Mouse (Mus musculus): ENCODE measurements around the gene D17Wsu92e.

The D17Wsu92e gene

DNA sequence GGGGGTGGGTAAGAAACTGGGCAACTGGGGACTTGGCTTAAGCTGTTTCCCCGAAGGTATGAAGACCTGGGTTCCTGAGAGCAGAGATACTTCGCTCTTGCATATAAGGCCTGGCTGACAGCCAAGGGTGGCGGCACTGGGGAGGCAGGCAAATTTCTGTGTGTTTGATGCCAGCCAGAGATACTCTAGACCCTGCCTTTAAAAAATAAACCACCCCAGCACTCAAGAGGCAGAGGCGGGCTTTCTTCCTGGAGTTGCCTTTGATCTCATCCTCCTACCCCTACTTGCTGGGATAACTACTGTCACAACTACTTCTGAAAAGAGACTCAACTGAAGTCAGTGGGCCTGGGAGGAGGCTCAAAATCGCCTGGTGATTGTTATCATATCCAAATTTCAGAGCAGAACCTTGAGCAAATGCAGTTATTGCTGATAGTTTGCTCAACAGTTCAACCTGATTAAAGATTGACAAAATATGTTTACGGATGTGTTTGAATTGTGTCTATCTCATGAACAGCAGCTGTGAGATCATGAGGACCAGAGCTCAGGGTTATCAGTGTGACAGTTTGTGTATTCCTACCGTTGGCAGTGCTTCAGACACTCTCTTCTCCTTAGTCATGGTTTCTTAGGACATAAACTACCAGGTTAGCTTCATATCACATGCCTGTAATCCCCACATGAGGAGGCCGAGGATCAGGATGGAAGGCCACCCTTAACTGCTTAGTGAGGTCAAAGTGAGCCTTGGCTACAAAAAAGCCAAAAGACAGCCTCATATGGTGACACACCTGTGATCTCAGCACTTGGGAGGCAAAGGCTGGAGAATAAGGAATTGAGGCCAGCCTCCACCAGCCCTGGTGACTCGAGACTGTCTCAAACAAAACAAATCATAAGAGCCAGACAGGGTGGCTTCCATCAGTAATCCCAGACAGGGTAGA, 1.2 kb upstream of the D17Wsu92e start:
- peak; percentile 34 for DNase-seq

- DNase-seq, result peak; percentile 61
These were observed 379 bp downstream of the D17Wsu92e start for GRCm38 (mm10) chr17:27819971-27820567.

DNA sequence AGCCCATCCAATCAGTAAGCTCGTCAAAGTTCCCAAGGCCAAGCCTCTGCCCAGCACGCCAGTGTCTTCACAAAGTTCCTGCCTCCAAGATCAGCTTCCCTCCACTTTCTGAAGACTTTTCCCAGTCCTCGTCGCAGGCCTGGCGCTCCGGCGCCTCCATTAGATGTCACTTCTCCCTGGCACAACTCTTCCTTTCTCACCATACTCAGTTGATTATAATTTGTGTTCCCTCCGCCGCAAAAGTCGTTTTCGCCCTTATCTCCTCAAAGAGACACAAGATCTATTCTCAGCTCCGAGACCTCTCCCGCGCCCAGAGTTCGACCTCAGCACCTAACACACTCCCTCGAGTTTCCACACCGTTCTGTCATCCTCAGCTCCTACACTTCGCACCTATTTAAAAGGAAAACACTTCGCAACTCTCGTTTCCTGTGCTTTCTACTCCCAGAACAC, 902 bp downstream of the D17Wsu92e start:
- peak; percentile 22 for DNase-seq

DNA sequence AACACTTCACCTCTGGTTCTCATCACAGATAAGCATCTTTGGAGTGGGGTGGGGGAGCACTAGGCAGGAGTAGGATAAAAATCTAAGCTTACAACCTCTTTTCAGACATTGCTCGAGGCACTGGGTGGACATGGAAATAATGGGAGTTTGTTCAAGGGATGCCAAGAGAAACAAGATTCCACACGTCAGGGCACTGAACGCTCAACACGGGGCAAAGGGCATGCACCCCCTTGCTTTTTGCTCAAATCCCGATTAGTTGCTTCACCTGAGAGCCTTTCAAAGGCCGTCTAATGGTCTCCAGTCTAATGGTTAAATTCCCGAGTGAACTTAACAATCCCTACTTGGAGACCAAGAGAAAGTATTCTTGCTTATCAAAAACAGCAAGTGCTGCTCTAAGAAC, 1.4 kb downstream of the D17Wsu92e start:
- no peak for DNase-seq

GRCm38 (mm10) chr17:27814606-27815005, 5.8 kb downstream of the D17Wsu92e start:
- no peak for DNase-seq

DNA sequence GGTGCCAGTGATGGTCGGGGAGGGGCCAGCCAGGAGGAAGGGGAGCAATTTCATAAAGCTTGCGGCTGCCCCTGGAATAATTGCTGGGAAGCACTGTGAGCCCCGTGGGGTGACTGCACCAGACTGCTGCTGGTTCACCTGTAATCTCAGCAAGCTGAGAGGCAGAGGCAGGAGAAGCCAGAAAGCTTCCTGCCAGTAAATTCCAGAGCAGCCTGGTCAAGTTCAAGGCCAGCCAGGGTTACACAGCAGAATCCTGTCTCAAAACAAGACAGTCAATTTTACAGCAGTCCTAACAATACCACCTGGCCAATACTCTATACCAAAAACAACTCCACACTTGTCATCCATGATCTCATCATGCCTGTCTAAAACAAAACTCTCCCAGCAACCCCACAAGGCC, 8.5 kb downstream of the D17Wsu92e start:
- no peak for DNase-seq

DNA sequence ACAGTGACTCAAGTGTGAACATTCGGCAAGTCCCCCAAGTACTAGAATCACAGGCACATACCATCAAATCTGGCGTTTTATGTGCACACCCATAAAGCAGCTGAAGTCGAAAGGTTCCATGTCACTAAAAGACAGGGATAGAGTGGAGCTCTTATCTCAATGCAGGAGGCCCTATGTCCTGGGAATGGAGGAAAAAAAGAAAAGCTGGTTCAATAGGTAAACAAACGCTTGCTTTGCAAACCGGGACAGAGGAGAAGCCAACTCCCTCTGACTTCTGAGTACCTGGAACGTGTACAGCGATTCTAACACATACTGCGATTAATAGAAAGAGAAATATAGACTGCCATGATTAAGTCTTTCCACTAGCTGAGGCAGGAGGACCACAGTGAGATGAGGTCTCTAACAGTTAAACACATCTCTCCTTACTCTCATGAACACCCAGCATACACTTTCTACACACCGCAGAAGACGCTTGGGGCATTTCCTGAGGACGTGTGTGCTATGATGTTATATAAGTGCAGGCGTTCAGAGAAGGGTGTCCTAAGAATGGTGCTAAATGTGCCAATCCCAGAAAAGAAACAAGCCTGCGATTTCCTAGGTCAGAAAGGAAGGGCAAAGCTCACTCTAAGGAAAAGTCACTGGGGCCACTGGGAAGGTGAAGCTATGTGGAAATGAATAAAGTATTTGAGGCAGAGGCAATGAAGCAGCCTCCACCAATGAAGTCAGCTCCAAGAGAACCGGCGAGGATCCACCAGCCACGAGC, 9.7 kb downstream of the D17Wsu92e start:
- no peak for DNase-seq

DNA sequence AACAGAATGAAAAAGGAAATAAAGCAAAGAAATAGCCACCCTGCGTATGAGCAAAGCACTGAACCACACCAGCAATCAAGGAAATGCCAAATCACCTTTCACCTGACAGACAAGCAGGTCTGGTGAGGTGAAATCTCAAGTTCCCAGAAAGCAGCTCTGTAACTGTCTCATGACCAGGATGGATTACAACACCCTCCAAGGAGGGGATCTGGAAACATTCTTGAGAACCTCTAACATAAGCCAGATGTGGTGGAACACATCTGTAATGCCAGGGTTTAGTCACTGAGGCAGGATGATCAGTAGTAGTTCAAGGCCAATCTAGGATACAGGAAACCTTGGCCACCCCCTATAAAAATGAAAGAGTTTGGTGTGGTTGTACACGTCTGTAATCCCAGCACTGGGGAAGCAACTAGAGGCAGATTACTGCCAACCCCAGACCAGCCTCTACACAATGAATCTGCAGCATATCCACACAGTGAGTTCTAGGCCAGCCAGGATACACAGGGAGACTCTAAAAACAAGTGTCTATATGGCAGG, 12.8 kb downstream of the D17Wsu92e start:
- DNase-seq, result peak; percentile 41

GRCm38 (mm10) chr17:27804803-27805770, 15.4 kb downstream of the D17Wsu92e start:
- DNase-seq, result no peak

DNA sequence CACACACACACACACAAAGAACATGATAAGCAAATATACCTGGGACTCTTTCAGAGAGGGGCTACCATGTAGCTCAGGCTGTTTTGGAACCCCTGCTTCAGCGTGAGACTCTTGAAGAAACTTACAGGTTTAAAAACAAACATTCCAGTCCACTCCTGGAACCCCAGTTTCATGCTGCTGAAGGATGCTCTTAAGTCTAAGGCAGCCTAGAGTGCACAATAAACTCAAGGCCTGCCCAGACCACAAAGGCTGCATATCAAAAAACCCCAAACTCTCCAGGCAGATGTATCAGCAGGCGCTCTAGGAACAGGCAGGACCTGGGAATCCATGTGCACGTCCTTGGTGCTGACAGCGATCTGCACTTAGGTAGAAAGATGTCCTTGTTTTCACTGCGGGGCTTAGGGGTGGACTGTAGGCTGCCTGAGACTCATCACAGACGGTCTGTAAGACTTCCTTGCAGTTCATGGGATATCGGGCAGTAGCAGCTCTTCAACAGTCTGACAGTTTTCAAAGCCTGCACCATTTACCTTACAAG, 16.2 kb downstream of the D17Wsu92e start:
- DNase-seq, result no peak

DNA sequence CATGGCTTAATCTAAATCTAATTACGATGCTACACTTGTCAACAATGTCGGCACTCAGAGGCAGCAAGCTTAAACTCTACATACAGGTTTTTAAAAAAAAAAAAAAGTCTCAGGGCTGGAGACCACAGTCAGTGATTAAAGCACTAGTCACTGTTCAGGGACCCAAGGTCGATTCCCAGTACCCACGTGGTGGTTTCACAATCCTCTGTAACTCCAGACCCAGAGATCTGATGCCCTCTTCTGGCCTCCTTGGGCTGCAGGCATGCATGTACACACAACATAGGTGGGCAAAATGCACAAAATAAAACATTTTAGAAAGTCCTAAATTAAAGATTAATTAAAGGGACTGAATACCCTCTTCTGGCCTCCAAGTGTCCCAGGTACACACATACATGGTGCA, 16.7 kb downstream of the D17Wsu92e start:
- DNase-seq, result no peak

DNA sequence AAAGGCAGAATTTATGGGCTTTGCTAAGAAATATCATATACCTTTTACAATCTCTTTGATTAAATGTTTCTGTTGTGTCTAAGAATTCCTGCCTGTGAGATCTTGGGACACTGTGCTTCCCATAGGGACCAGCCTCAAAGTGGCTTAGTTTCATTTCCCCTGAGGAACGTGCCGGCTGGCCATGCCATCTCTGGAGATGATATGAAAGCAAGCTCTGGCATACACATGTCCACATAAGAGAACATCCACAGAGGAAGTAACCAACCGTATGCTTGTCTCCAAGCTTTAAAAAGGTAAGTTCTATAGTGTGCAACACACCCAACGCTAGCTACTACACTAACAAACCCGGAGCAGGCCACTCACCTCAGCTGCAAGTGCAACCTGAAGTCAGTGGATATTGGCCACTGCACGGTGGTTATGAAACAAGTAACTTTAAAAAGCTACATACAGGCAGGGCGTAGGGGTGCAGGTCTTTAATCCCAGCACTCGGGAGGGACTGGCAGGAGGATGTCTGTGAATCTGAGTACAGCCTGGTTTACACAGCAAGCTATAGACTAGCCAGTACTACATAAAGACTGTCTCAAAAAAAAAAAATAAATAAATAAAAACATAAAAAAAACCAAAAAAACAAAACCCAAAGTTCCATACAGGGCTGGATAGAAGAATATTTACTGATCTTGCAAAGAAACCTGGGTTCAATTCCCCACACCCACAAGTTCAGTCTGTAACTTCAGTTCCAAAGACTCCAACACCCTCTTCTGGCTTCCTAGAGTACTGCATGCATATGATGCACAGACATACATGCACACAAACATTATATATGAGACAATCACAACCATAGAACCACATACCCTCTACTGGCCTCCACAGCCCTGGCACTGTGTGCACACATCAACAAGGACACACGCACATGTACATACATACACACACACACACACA, 19.5 kb downstream of the D17Wsu92e start:
- no peak for DNase-seq

- DNase-seq, result peak; percentile 62
These were observed 20.5 kb downstream of the D17Wsu92e start for GRCm38 (mm10) chr17:27799771-27800584.

- peak; percentile 67 for DNase-seq
These were observed 23.0 kb downstream of the D17Wsu92e start for GRCm38 (mm10) chr17:27797341-27797872.

DNA sequence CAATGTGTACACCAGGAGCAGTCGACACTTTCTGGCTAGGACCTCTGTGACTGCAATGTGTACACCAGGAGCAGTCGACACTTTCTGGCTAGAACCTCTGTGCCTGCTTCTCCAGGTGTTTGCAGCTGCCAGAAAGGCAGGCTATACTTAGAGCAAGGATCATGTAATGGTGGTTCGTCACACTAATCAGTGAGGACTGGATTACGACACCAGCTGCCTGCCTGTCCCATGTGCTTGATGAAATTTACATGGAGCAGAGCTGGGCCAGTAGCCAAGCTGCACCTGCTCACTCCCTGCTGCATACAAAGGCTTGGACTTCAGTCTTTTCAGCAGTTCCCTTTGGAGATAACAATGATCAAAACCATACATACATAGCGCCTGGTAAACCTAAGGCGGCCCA, 23.7 kb downstream of the D17Wsu92e start:
- peak; percentile 86 for DNase-seq

GRCm38 (mm10) chr17:27793144-27793543, 27.3 kb downstream of the D17Wsu92e start:
- peak; percentile 88 for DNase-seq

DNA sequence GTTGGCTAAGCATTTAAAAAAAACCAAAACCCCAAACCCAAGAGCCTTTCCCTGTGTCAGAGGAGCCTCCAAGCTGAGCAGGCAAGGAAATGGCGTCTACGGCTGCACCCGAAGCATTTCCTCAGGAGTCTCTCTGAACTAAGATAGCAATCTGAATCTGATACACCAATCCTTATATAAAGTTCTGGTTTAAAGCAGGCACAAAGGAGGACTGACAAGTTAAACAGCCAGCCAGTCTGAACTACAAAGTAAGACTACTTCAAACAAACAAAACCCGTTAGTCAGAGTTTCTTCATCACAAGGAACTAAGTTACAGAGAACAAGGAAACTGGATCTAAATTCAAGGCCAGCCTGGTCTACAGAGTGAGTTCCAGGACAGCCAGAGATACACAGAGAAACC, 27.9 kb downstream of the D17Wsu92e start:
- peak; percentile 34 for DNase-seq

GRCm38 (mm10) chr17:27791556-27791955, 28.9 kb downstream of the D17Wsu92e start:
- DNase-seq, result no peak

DNA sequence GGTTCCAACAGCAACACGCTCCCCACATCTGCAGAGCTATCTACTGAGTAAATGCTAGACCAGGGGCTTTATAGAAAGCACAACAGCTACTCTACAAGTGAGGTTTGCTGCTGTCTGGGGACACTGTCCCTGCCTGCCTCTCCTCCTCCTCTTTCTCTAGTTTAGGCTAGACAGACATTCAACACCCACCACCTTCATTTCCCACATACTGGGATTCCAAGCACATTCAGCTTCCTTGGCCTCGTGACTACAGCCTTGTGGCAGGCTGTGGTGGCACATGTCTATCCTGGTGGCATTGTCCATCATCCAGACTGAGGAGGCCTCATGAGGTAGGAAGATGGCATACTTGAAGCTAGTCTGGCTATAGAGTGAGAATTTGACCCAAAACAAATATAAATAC, 29.5 kb downstream of the D17Wsu92e start:
- DNase-seq, result no peak

Data from lung, postnatal 36 days (tissue).